Mouse (Mus musculus): Measurements from ENCODE around the gene Parva.

The Parva gene

DNA sequence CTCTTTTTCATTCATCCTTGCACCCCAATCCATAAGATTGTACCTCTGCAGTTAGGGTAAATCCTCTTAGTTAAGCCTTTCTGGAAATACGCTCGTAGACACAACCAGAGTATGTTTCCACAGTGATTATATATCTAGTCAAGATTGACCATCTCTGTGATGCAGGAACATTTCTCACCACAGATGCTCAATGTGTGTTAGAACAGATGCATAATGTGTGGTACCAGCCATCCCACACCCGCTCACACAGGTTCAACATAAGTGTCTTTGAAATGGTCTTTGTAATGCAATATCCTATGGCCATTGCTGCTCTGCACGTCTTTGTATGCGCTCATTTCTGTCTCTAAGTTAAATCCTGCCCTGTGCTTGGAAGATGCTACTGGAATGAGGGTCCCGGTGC lies 98.2 kb downstream of the Parva start:
- no peak for DNase-seq

DNA sequence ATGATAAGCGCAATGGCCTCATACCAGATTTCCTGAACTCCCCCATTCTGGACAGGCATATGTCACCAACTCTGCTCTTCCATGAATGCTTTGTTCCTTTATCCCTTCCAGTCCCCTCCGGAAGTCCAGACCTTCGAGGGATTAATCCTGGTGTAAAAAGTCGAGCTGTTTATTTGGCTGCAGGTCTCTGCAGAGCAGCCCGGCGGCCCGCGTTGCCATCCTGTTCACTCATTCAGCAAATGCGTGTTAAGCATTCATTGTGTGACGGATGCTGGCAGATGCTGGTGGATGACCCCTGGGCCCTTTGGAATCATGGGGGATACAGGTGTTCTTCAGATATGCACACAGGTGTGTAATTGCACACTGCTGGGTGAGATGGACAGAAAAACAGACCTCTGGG lies 98.9 kb downstream of the Parva start:
- no peak for DNase-seq

DNA sequence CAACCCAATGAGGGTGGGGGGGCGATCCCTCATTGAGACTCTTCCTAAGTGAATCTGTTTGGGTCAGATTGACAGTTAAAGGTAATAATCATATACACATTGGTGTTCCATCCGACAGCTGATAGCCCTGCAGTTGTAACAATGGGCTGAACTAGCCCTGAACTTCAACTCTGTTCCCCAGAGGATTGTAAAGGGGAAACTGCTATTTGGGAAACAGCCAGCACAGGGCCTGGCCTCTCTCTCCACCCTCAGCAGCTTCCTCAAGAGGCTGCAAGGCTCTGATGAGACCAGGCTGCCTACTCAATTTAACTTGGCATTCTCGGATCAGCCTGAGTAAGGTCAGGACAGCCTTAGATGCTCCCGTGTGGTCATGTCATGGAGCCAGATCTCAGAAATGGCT lies 99.9 kb downstream of the Parva start:
- no peak for DNase-seq

DNA sequence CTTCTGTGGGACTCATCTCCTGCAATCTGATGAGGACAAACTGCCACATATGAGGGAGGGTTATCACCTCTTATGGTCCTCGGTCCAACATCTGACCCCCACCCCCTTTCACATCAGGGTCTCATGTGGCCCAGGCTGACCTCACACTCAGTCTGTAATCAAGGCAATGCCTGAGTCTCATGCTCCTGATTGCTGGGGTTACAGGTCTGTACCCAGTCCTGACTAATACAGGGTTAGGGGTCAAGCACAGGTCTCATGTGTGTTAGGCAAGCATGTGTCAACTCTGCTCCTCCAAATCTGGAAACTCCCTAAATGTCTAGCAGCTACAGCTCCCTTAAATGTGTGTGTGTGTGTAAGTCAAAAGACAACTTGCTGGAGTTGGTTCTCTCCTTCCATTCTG lies 100.8 kb downstream of the Parva start:
- no peak for DNase-seq

DNA sequence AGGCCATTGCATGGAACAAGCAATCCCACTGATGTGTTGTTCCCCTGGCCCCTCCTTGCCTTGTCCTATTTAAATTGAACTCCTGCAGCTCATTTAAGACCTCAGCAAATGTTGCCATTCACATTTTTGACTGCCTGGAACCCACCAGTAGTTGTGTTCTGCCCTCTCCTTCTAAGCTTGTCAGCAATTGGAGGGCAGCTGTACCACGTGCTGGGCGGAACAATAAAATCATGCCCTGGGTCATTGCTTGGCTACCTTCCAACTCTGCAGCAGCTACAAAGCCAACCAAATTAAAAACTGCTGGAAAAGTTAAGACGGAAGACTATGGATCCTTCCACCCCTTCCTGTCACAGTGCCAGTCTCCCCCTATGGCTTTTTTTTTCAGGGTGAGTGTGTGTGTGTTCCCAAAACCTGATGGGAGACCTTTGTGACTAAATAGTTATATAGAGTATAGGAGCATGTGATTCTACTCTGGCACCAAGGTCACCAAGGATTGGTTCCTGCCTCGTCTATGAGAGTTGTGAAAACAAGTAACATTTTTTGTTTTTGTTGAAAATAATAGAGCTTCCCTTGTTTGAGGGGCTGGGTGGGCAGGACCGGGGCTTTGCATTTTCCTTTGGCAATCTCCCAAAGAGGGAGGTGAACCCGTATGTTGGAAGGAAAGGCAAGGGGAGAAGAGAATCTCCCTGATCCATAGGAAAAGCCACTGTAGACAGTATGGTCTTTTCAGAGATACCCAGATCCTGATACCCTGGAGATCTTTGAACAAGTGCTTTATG lies 101.5 kb downstream of the Parva start:
- DNase-seq = peak; percentile 27

DNA sequence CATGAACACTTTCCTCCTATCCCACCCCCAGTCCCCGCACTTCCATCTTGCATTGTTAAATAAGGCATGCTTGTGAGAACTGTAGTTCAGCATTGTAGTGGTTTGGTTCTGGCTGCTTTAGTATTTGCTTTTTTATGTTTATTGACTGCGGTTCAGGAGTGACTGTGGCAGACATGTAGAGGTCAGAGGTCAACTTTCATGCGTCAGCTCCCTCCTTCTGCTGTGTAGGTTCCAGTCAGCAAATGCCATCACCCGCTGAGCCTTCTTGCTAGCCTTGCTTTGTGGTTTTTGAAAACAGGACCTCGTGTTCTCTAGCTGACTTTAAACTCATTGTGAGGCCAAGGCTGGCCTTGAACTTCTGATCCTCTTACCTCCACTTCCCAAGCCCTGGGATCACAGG lies 103.6 kb downstream of the Parva start:
- DNase-seq = no peak

DNA sequence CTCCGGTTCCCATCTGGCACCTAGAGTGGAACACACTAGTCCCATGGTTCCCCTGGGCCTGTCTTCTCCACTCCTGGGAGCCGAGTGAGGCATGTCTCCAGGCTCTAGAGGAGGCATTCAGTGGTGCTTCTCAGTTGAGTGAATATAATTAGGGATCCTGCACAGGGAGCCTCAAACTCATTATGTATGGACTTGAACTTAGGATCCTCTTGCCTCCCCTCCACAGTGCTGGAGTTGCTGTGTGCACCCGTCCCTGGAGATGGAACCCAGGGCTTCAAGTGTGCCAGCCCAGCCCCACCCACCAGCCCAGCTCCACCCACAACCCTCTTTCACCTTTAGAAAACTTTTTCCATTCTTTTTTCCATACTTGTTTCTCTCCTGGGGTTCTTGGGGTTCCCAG lies 106.8 kb downstream of the Parva start:
- DNase-seq = no peak

DNA sequence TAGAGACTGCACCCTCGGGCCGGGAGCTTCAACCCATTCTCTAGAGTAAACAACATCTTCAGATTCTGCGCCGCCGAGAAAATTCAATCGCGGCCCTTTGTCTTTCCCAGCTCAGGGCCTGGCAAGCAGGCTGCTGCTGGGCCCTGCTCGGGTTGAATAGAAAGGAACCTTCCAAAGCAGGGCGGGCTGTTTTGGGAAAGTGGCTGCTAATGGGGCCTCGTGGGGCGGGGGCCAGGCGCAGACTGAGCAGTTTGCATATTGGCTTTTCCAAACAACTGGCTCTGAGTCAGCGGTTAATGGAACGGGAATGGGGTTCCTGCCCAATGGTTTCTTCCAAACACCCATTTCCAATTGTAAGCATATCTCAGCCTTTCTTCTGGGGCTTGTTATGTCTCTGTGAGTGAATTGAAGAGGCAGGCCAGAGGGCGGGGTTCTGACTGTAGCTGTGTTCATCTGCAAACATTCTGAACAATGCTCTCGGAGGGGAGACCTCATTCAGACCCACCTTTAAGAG lies 108.2 kb downstream of the Parva start:
- peak; percentile 63 for DNase-seq

DNA sequence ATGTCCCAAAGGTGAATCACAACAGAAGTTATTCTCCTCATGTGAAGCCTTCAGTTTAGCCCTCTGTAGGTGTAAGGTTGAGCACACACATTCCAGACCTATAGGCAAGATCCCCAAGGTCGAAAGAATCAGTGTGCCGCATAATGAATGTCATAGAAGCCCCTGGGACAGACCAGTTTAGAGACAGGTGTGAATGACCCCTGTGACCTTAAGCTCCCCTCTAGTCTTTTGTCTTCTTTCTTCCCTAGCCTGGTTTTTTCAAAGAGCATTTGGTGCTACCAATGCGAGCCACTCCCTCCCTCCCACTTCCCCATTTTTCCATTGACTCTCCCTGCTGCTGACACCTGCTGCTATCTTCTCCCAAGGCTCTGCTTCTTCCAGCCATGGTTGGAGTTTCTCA lies 121.8 kb downstream of the Parva start:
- DNase-seq = no peak

DNA sequence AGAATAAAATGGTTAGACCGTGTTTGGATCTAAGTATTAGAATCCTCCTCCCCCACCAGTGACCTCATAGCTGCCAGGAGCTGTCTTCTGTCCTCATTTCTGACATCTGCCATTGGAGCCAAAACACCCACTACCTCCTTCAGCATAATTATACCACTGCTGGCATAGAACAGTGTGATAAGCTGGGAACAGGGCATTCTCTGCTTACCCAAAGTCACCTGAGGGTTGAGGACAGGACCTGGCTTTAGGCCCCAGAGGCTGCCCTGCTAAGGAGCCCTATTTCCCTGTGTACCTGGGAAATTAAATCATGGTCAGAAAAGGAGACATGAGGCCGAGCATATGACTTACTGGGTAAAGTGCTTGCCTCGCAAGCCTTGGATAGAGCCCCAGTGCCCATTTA lies 134.2 kb downstream of the Parva start:
- DNase-seq = no peak

DNA sequence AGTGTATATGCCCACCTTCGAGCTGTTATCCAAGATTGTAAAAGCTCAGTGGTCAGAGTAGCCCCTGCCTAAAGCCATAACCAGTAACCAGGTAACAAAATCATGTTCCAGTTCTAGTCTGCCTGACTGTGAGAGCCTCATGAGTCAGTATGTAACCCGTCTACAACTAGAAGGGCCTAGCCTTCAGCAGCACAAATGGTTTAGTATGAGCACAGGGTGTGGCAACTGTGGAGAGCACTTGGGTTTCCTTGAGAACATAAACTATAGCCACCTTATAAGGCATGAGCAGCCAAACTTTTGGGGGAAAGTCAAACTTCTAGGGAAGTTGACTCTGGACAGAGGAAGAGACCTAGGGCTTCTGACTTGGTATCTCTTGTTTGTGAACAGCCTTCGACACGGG lies 139.7 kb downstream of the Parva start:
- no peak for DNase-seq

DNA sequence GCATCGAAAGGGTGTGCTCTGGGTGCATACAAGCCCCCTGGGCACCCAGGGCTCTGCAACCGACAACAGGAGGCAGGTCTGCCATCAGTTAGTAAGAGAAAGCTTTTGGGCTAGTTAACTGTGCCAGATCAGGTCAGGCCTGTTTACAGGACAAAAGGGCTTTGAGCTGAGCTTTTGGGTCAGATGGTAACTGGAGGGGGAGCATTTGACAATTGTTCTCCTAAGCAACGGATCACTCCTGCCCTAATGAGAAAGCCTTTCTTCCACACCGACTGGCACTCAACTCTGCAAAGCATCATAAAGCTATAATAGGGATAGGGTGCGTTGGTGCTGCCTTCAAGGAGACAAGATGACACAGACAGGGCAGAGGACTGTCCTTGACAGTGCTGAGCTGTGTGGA lies 141.7 kb downstream of the Parva start:
- DNase-seq = no peak

DNA sequence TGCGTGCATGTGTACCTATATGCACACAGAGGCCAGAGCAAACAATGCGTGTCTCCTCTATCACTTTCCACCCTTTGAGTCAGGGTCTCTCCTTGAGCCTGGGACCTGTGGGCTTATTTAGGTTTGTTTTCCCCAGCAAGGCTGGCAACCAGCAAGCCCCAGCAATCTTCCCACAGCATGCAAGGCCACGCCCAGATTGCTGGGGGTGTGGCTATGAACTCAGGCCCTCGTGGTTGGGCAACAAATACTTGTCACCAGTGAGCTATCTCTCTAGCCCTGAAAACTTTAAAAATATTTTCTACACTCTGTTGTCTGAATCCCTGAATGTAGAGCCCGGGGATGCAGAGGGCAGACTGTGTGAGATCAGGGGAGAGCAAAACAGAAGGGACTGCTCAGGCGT lies 154.3 kb downstream of the Parva start:
- no peak for DNase-seq

DNA sequence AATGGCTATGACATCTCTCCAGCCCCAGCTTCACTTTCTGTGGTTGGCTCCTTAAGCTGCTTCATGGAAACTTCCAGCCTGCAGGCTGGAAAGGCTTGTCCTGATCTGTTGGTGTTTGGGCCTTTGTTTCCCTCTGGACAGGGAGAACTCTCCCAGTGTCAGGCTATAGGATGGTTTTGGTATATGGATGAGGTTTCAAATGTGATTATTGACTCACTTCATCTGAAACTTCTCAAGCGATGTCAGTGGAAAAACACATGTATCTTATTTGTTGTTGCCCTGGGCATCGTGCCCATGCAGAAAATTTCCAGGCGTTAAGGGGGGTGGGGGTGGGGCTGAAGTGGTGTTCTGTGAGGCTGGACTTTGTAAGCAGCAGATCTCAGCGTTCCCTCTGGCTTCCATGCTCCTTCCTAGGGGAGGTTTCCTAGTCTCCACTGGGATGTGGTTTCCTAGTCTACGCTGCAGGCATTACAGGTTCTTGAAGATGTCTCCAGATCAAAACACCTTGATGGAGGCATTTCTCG lies 155.6 kb downstream of the Parva start:
- no peak for DNase-seq

DNA sequence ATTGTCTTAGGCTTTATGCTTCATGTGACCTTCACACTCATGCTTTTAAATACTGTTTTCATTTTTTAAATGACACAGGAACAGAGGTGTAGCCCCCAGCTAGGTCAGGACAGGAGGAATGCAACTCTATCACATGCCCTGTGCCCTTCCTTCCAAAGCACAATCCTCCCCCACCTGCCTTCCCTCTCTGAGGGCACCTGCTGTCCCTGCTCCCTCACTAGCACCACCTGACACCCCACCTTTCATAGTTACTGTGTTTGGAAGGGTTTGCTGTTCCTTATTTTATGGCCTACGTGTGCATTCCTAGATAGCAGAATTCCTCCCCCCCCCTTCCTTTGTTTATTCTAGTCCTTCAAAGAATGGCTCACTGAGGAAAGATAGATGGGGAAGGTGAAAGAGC lies 160.1 kb downstream of the Parva start:
- no peak for DNase-seq

DNA sequence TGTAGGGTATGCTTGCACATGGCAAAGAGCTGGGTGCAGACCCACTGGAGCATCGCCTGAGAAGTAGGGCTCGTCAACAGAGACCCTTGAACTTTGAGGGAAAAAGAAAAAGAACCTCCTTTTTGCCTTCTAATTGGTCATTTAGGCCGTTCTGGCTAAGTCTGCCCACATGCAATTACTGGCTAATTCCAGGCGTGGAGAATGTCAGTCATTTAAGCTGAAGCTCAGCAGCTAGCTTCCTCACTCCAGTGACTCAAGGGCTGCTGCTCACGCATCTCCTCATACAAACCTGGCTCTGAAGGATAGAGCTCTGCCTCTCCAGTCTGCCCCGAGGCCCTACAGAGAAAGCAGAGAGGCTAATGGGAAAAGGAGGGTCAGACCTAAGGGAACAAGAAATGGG lies 162.2 kb downstream of the Parva start:
- DNase-seq = no peak

DNA sequence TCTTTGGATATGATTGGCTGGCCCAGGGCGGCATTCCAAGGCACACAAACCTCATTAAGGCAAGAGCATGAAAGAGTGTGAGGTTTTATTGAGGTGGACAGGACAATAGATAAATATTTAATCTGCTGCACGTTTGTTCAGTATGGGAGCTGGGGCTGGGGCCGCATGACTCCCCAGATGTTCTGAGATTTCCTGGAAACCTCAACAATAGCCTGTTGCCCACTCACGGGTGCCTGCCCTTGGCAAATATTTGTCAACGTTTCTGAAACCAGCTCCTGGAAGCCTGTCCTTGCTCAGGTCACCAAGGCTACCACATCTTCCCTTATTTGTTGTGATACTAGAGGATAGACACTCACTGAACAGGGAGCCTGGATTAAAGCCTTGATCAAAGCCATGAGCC lies 166.3 kb downstream of the Parva start:
- no peak for DNase-seq

DNA sequence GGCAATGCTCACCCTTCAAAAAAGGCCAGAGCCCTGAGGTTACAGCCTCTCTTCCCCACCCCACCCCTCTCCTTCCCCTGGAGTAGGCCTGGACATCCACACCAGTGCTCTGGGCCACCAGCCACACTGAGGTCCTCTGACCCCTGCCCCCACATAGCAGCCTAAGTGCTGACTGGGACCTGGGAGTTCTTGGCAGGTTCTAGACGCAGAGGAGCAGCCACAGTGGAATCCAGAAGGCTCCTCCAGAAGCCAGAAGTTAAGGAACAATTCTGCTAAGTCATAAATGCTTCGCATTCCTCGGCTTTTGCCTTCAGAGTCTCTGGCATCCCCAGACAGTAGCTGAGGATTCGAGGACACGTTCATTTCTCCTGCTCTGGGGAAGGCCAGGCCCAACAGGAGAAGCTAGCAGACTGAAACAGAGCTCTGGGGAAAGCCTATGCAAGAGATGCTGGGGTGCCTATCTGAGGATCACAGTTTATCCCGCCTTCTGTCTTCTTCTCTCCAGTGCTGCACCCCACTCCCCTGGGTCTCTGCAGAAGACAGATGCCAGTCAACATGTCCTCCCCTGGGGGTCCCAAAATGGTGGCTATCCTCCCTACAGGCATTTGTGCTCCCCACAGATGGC lies 168.0 kb downstream of the Parva start:
- DNase-seq = peak; percentile 13

DNA sequence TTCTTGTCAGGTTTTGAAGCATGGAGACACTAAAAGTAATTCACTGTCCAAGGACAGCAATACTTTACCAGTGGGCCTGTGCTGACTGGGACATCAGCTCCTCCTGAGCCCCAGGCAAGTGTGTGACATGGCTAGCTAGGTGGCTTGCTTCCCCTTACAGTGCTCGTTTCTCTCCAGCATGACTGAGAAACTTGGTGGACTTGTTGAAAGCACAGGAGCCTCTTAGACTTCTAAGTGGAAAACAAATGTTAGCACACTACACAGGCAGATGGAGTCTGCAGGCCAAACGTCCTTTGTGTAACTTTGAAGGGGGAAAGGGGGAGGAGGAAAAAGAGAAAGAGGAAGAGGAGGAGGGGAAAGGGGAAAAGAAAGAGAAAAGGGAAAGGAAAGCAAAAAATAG lies 172.3 kb downstream of the Parva start:
- DNase-seq = no peak

DNA sequence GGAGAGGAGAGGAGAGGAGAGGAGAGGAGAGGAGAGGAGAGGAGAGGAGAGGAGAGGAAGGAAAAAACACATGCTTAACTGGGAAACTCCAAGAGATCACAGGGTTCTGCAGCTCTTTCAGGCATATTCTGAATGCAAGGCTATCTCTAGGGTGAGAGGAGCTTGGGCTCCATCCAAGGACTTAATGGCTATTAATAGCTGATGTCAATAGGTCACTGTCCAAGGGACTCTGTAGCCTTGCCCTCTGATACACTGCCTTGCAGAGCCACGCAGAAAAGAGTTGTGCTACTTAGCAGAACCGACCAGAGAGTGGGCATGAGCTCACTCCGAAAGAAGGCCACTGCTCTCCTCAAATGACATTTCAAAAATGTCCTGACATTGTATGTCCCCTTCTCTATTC lies 172.9 kb downstream of the Parva start:
- DNase-seq = no peak

DNA sequence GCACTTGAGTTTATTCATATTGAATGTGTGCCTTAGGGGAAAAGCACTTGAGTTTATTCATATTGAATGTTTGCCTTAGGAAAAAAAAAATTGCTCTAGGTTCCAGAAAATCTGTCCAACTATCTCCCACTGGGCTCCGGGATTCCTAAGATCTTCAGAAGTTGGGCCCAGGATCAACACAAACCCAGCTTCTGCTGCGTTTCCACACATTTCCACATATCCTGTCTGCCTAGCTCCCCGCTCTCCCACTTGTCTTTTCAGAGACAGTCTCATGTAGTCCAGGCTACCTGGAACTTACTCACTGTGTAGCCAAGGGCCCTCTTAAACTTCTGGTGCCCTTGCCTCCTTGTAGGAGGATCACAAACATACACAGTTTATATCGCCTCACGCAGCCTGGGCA lies 175.7 kb downstream of the Parva start:
- DNase-seq = no peak

DNA sequence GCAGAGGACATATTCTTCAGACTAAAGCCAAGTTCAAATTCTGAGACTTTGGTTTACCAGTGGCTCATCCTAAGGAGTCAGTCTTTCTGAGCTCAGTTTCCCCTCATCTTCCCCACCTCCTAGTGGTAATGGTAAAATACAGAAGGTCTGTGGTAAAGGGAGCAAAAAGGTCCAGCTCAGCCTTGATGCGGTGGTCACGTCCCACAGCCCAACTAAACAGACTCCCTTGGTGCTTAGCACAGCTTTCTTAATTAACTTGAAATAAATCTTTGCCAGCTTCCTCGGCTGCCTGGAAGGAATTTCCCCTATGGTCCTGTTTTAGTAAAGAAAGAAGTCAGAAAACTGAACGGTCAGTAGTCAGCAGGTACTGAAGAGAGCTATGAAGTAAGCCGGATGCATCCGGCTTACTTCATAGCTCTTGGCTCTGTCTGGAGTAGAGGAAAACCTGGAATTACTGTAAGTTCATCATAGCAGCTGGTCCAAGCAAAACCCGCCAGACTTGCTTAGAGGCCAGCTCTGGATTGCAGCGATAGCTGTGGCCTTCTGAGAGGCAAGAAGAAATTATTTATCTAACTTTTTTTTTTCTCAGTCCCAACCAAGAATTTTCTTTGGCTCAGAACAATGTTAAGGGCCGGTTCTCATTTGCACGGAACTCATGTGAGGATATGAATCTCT lies 176.3 kb downstream of the Parva start:
- DNase-seq = no peak

DNA sequence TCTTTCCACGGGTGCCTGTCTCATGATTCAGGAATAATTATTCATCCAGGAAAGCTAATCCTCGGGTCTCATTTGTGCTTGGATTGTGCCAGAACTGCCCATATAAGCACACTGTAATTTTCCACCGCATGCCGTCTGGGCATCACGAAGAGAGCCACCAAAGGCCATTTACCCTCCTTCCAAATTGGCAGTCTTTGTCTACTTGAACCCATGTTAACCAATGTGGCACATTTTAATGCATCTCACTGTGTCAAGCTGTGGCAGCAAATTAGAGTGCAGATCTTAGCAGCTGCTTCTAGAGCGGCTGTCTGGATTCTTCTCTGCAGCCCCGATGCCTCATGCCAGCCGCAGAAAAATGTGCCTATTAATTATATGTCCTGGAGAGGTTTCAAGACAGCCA lies 176.9 kb downstream of the Parva start:
- DNase-seq = no peak

All from embryo, embryonic 11 days (tissue).